Mouse (Mus musculus) layer of hippocampus, postnatal 25 days (tissue): Measurements from ENCODE around the gene Rnf113a2. TPM values are rescaled to one million over a fixed set of nuclear protein-coding genes. Genes with fewer than 3 reads are reported as not detected.

ENCODE experiments used
- DNase-seq, 2 experiments: peaks; one replicate each; pipeline ENCODE4 v3.0.0; 2022; ENCODE audit warnings: mixed read lengths in 2 of 2, low spot score in 1 of 2; ENCODE audit errors: extremely low spot score in 1 of 2
- total RNA-seq, 2 experiments: library from RNA; stranded (reverse); gene quantifications; 2 replicates each; pipeline ENCODE4 v1.2.3; 2021

The Rnf113a2 gene
- total RNA-seq, result 10 to 100 TPM; 13.0 to 13.3 TPM

GRCm38 (mm10) chr12:84416834-84417604, at the start of gene Rnf113a2:
Gene Rnf113a2, plus strand, starts transcription at chr12:84417196.
- peak; percentile 66 to 74 for DNase-seq

GRCm38 (mm10) chr12:84371647-84372046, 45.3 kb upstream of the Rnf113a2 start:
- no peak for DNase-seq

GRCm38 (mm10) chr12:84373831-84374481, 43.0 kb upstream of the Rnf113a2 start:
- no peak for DNase-seq

- DNase-seq, result no peak
These were observed 34.6 kb upstream of the Rnf113a2 start for GRCm38 (mm10) chr12:84382369-84382768.

- DNase-seq, result no peak
These were observed 32.3 kb upstream of the Rnf113a2 start for GRCm38 (mm10) chr12:84384644-84385081.

- no peak for DNase-seq
These were observed 31.6 kb upstream of the Rnf113a2 start for GRCm38 (mm10) chr12:84385408-84385807.

- no peak for DNase-seq
These were observed 28.9 kb upstream of the Rnf113a2 start for GRCm38 (mm10) chr12:84388097-84388496.

GRCm38 (mm10) chr12:84388774-84389400, 28.1 kb upstream of the Rnf113a2 start:
- DNase-seq, result no peak

GRCm38 (mm10) chr12:84390336-84390735, 26.7 kb upstream of the Rnf113a2 start:
- DNase-seq, result no peak

- no peak for DNase-seq
These were observed 24.3 kb upstream of the Rnf113a2 start for GRCm38 (mm10) chr12:84392681-84393080.

- no peak for DNase-seq
These were observed 23.1 kb upstream of the Rnf113a2 start for GRCm38 (mm10) chr12:84393847-84394246.

GRCm38 (mm10) chr12:84396947-84397679, 19.9 kb upstream of the Rnf113a2 start:
- DNase-seq, result no peak

GRCm38 (mm10) chr12:84397685-84398084, 19.3 kb upstream of the Rnf113a2 start:
- DNase-seq, result no peak

- DNase-seq, result no peak
These were observed 18.4 kb upstream of the Rnf113a2 start for GRCm38 (mm10) chr12:84398629-84399028.

GRCm38 (mm10) chr12:84399135-84399534, 17.9 kb upstream of the Rnf113a2 start:
- no peak for DNase-seq

GRCm38 (mm10) chr12:84399663-84400062, 17.3 kb upstream of the Rnf113a2 start:
- no peak for DNase-seq

GRCm38 (mm10) chr12:84400068-84400467, 16.9 kb upstream of the Rnf113a2 start:
- DNase-seq, result no peak

GRCm38 (mm10) chr12:84400653-84401052, 16.3 kb upstream of the Rnf113a2 start:
- DNase-seq, result no peak

- DNase-seq, result no peak
These were observed 14.1 kb upstream of the Rnf113a2 start for GRCm38 (mm10) chr12:84402923-84403322.

GRCm38 (mm10) chr12:84404541-84404940, 12.5 kb upstream of the Rnf113a2 start:
- no peak for DNase-seq

- no peak for DNase-seq
These were observed 9.7 kb upstream of the Rnf113a2 start for GRCm38 (mm10) chr12:84407259-84407658.
